Mouse (Mus musculus): ENCODE results near the gene Atp2b1. TPM values are rescaled to one million over a fixed set of nuclear protein-coding genes. Genes with fewer than 3 reads are reported as not detected.

Atp2b1 gene
- polyA plus RNA-seq, 1 experiment from 2014 or later, result 305 TPM

GRCm38 (mm10) chr10:99012086-99012485, 97.9 kb downstream of the Atp2b1 start:
- 96% methylated on average over 5 of the region's 5 CpGs for WGBS
- H3K27me3 ChIP-seq, result no peaks in the 10 kb centered on the region
- H3K4me2 ChIP-seq, result no peak overlapping the region
- H3K9ac ChIP-seq, result no peak overlapping the region
- H3K4me1 ChIP-seq (replicated peaks), result no peaks in the 10 kb centered on the region
- H3K36me3 ChIP-seq, result peaks cover 40% of the 10 kb centered on the region
- no peak overlapping the region for H3K4me3 ChIP-seq
- ATAC-seq (ENCODE audit: low FRiP score, low read depth), result no peak
- no peak overlapping the region for H3K27ac ChIP-seq (replicated peaks)
- no peaks in the 10 kb centered on the region for H3K9me3 ChIP-seq

DNA sequence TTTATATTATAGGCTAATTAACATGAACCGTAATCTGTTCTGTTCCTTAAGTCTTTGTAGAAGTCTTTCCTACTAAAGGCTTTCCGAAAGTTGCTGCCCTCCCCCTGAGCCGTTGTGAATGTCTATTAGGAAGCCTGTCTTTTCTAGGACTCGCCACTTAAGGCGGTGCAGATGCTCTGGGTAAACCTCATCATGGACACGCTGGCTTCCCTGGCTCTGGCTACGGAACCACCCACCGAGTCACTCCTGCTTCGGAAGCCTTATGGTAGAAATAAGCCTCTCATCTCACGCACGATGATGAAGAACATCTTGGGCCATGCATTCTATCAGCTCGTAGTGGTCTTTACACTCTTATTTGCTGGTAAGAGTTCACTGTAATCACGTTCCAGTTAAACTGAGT, 100.5 kb downstream of the Atp2b1 start:
- Histone ChIP-seq H3K9me3 (no peaks in the 10 kb centered on the region), H3K27ac (replicated peaks) (no peak overlapping the region), H3K36me3 (peaks cover 54% of the 10 kb centered on the region), H3K4me1 (replicated peaks) (no peaks in the 10 kb centered on the region), H3K27me3 (no peaks in the 10 kb centered on the region), H3K4me2 (no peak overlapping the region), H3K9ac (no peak overlapping the region), H3K4me3 (no peak overlapping the region)
- 93% methylated on average over 13 of the region's 13 CpGs for WGBS
- ATAC-seq (ENCODE audit: low FRiP score, low read depth), result no peak

- Histone ChIP-seq H3K4me2 (no peak overlapping the region), H3K4me3 (no peak overlapping the region), H3K9ac (no peak overlapping the region), H3K27me3 (no peaks in the 10 kb centered on the region), H3K9me3 (no peaks in the 10 kb centered on the region), H3K27ac (replicated peaks) (no peak overlapping the region), H3K36me3 (peaks cover 43% of the 10 kb centered on the region), H3K4me1 (replicated peaks) (no peaks in the 10 kb centered on the region)
- ATAC-seq (ENCODE audit: low FRiP score, low read depth), result no peak
- 82% methylated on average over 5 of the region's 5 CpGs for WGBS
Measured at GRCm38 (mm10) chr10:99016996-99017395, 102.8 kb downstream of the Atp2b1 start.

- no peak for ATAC-seq (ENCODE audit: low FRiP score, low read depth)
- peaks cover 15% of the 10 kb centered on the region for H3K36me3 ChIP-seq
- no peaks in the 10 kb centered on the region for H3K27me3 ChIP-seq
- WGBS, result 88% methylated on average over 5 of the region's 5 CpGs
- H3K27ac ChIP-seq (replicated peaks), result no peak overlapping the region
- no peak overlapping the region for H3K9ac ChIP-seq
- no peak overlapping the region for H3K4me3 ChIP-seq
- H3K9me3 ChIP-seq, result no peaks in the 10 kb centered on the region
- H3K4me1 ChIP-seq (replicated peaks), result no peaks in the 10 kb centered on the region
- H3K4me2 ChIP-seq, result no peak overlapping the region
Measured at GRCm38 (mm10) chr10:99027462-99027861, 113.3 kb downstream of the Atp2b1 start.

DNA sequence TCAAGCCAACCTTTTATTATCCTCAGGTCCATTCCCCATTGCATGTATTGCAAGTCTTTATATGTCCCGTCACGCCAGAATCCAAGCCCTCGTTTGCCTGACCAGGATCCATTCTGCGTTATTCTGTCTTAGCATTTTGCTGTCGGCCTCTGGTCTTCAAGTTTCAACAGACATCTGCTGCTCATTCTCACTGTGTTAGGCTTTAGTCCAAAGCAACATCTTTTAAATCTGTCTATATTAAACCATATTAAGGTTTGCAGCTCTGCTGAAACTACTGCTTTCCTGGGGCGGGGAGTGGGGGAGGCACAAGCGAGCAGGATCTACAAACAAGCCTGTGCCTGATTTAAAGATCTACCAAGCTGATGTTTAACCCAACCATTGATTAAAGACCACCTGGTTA, 115.6 kb downstream of the Atp2b1 start:
- H3K4me1 ChIP-seq (replicated peaks), result no peaks in the 10 kb centered on the region
- no peak overlapping the region for H3K9ac ChIP-seq
- WGBS, result 94% methylated on average over 7 of the region's 7 CpGs

GRCm38 (mm10) chr10:99033830-99034828, 119.9 kb downstream of the Atp2b1 start:
- H3K36me3 ChIP-seq, result no peaks in the 10 kb centered on the region
- H3K27ac ChIP-seq (replicated peaks), result no peak overlapping the region
- H3K9me3 ChIP-seq, result no peaks in the 10 kb centered on the region
- H3K4me3 ChIP-seq, result no peak overlapping the region
- 95% methylated on average over 15 of the region's 15 CpGs for WGBS
- no peak overlapping the region for H3K4me2 ChIP-seq
- no peak overlapping the region for H3K9ac ChIP-seq
- H3K4me1 ChIP-seq (replicated peaks), result no peaks in the 10 kb centered on the region
- no peak for ATAC-seq (ENCODE audit: low FRiP score, low read depth)
- no peaks in the 10 kb centered on the region for H3K27me3 ChIP-seq

More for the DNA sequence above, 115.6 kb downstream of the Atp2b1 start:
- Histone ChIP-seq H3K4me3 (no peak overlapping the region), H3K9me3 (no peaks in the 10 kb centered on the region), H3K36me3 (peaks cover 15% of the 10 kb centered on the region), H3K27me3 (no peaks in the 10 kb centered on the region), H3K4me2 (no peak overlapping the region), H3K27ac (replicated peaks) (no peak overlapping the region)
- no peak for ATAC-seq (ENCODE audit: low FRiP score, low read depth)

- Histone ChIP-seq H3K9me3 (no peaks in the 10 kb centered on the region), H3K4me1 (replicated peaks) (no peaks in the 10 kb centered on the region), H3K4me2 (no peak overlapping the region), H3K36me3 (no peaks in the 10 kb centered on the region), H3K4me3 (no peak overlapping the region), H3K9ac (no peak overlapping the region), H3K27me3 (no peaks in the 10 kb centered on the region), H3K27ac (replicated peaks) (no peak overlapping the region)
- 87% methylated on average over 21 of the region's 21 CpGs for WGBS
- ATAC-seq (ENCODE audit: low FRiP score, low read depth), result no peak
Measured at GRCm38 (mm10) chr10:99037185-99038065, 123.2 kb downstream of the Atp2b1 start.

- H3K9me3 ChIP-seq, result no peaks in the 10 kb centered on the region
- 92% methylated on average over 3 of the region's 3 CpGs for whole genome bisulfite sequencing
- H3K27me3 ChIP-seq, result no peaks in the 10 kb centered on the region
Measured at GRCm38 (mm10) chr10:99038866-99039265, 124.7 kb downstream of the Atp2b1 start.

DNA sequence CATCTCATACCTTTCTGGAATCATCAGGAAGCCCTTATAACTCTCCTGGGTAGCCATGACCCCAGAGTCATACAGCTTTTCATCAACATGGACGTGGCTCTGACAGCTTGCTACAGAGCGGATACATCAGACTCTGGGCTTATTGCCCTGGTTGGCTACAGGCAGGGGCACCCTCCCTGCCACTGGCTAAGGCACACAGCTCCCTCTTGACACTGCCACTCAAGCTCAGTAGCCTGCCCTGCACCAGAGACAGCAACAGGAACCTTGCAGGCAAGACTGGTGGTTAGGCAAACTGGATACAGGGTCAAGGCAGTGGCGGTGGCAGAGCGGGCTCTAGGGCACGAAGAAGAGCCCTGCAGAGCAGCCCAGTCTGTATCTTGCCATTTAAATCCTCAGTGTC, 126.0 kb downstream of the Atp2b1 start:
- Histone ChIP-seq H3K9ac (no peak overlapping the region), H3K36me3 (no peaks in the 10 kb centered on the region), H3K4me1 (replicated peaks) (no peaks in the 10 kb centered on the region), H3K4me2 (no peak overlapping the region), H3K4me3 (no peak overlapping the region), H3K27ac (replicated peaks) (no peak overlapping the region), H3K9me3 (no peaks in the 10 kb centered on the region), H3K27me3 (no peaks in the 10 kb centered on the region)
- WGBS, result 90% methylated on average over 5 of the region's 5 CpGs
- ATAC-seq (ENCODE audit: low FRiP score, low read depth), result no peak

More at GRCm38 (mm10) chr10:99038866-99039265, 124.7 kb downstream of the Atp2b1 start:
- no peaks in the 10 kb centered on the region for H3K36me3 ChIP-seq
- no peak for ATAC-seq (ENCODE audit: low FRiP score, low read depth)
- H3K4me1 ChIP-seq (replicated peaks), result no peaks in the 10 kb centered on the region
- no peak overlapping the region for H3K9ac ChIP-seq
- H3K4me3 ChIP-seq, result no peak overlapping the region
- H3K4me2 ChIP-seq, result no peak overlapping the region
- no peak overlapping the region for H3K27ac ChIP-seq (replicated peaks)

DNA sequence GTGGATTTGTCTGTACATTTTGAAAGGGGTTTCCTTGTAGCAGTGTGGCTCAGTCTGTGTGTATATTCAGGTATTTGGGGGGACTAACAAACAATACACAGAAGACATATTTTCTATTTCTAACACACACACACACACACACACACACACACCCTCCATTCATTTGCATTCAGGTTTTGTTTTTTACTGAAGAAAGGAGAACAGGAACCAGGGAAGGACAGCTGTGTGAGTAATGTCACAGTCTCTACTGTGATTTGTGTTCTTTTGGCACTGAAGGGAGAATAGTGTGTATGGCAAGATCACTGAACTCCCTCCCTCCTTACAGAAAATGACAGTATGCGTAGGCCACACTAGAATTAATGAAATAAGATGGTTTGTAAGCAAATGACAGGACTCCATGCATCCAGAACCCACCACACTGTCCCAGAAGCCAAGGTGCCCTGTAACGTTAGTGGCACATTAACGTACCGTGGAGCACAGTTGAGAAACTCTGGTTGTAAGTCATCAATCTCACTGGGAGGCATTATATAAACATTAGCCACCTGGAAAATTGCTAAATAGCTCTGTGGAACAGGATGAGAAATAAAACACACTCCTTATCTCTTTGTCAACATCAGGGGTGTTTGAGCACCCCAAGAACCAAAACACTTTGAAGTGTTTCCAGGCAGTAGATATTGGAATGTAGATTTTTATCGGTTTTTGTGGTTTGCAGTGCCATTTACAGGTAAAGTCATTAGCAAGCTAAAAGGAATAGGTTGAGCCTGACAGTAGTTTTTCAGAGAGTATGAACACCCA, 132.7 kb downstream of the Atp2b1 start:
- H3K27me3 ChIP-seq, result no peaks in the 10 kb centered on the region
- H3K9ac ChIP-seq, result no peak overlapping the region
- no peak overlapping the region for H3K27ac ChIP-seq (replicated peaks)
- no peak overlapping the region for H3K4me3 ChIP-seq
- no peak overlapping the region for H3K4me2 ChIP-seq
- WGBS, result 67% methylated on average over 5 of the region's 5 CpGs
- H3K36me3 ChIP-seq, result no peaks in the 10 kb centered on the region
- no peaks in the 10 kb centered on the region for H3K9me3 ChIP-seq
- ATAC-seq (ENCODE audit: low FRiP score, low read depth), result no peak
- no peaks in the 10 kb centered on the region for H3K4me1 ChIP-seq (replicated peaks)

GRCm38 (mm10) chr10:99047551-99047940, 133.3 kb downstream of the Atp2b1 start:
- H3K9me3 ChIP-seq, result no peaks in the 10 kb centered on the region
- 92% methylated on average over 4 of the region's 4 CpGs for WGBS

More at GRCm38 (mm10) chr10:99047551-99047940, 133.3 kb downstream of the Atp2b1 start:
- ATAC-seq (ENCODE audit: low FRiP score, low read depth), result no peak
- no peak overlapping the region for H3K9ac ChIP-seq
- no peak overlapping the region for H3K4me3 ChIP-seq
- no peaks in the 10 kb centered on the region for H3K27me3 ChIP-seq
- no peaks in the 10 kb centered on the region for H3K4me1 ChIP-seq (replicated peaks)
- H3K27ac ChIP-seq (replicated peaks), result no peak overlapping the region
- no peaks in the 10 kb centered on the region for H3K36me3 ChIP-seq
- H3K4me2 ChIP-seq, result no peak overlapping the region
